ENCODE assay signal across 8 mouse cellular contexts in the genomic region with DNA sequence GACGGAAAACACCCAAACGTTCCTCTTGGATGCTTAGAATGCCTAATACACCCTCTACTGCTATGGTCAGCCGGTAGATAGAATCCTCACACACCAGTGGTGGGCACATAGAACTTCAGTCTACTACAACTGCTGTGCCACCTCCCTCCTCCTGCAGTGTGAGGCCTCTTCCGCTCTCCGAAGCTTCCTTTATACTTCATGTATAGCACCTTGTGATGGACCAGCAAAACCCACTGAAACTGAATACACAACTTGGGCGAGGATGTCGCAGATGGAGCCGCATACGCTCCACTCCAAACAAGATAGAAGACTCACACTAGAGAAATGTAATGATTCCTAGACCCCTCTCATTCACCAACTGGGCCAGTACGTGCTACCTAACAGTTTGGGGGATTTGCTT. TPM values are rescaled to one million over a fixed set of nuclear protein-coding genes. Genes with fewer than 3 reads are reported as not detected.
DNase-seq lines count a peak whose midpoint lies in the region; ATAC-seq and TF ChIP-seq lines count a peak whose summit lies in the region.

No protein-coding gene starts in this region.

- DNase-seq in left cerebral cortex, adult 2 months (ENCODE audit: extremely low spot score in 1 of 2, low spot score in 2 of 2) = no peak
- no peak for DNase-seq in left cerebral cortex, postnatal 10 days (ENCODE audit: extremely low spot score in 1 of 2, low spot score in 2 of 2)
- DNase-seq in c-Kit-negative CD71-positive TER-119-positive erythroid progenitor cells, embryonic 14.5 days (ENCODE audit: low read depth, low spot score) = peak; percentile 8
- DNase-seq in liver, postnatal 0 days = no peak
- DNase-seq in cerebellum, postnatal 4 days (ENCODE audit: low spot score in 2 of 2) = no peak
- DNase-seq in cerebellum, adult 2 months = no peak

- H3K36me3 ChIP-seq in heart, embryonic 16.5 days (ENCODE audit: control insufficient read depth, insufficient read depth) = peaks cover 9% of the 10 kb centered on the region; the same call in 1 of the 2 replicates
- peaks cover 12% of the 10 kb centered on the region for H3K36me3 ChIP-seq in liver, postnatal 0 days (replicated peaks; ENCODE audit: insufficient read depth, low read length)
- H3K36me3 ChIP-seq in neural tube, embryonic 13.5 days = 0 out of 2 replicates have a peak, but pooled peaks cover 11% of the 10 kb centered on the region

- TF ChIP-seq CTCF in left cerebral cortex, adult 2 months (IDR thresholded peaks at IDR 0.05) = no peak; the same call in 1 of the 2 replicates
- TF ChIP-seq CTCF in liver, postnatal 0 days (IDR thresholded peaks at IDR 0.05; ENCODE audit: low read depth) = no peak
- TF ChIP-seq CTCF in cerebellum, adult 2 months (IDR thresholded peaks at IDR 0.05; ENCODE audit: borderline replicate concordance, insufficient read depth, low read depth, low read length) = no peak

- ATAC-seq in heart, embryonic 16.5 days (replicated peaks; ENCODE audit: extremely low read depth, insufficient read depth, low FRiP score) = no peak
- ATAC-seq in liver, postnatal 0 days = no peak
- no peak for ATAC-seq in neural tube, embryonic 13.5 days (ENCODE audit: low read depth)

- H3K27me3 ChIP-seq in heart, embryonic 16.5 days (ENCODE audit: control insufficient read depth, insufficient read depth, low read length) = no peaks in the 10 kb centered on the region
- H3K27me3 ChIP-seq in liver, postnatal 0 days (ENCODE audit: insufficient read depth, low read length) = no peaks in the 10 kb centered on the region
- no peaks in the 10 kb centered on the region for H3K27me3 ChIP-seq in neural tube, embryonic 13.5 days
- no peaks in the 10 kb centered on the region for H3K27me3 ChIP-seq in cerebellum, adult 2 months (ENCODE audit: control insufficient read depth, insufficient read depth, low read length)

- peak overlapping the region; percentile 97 for H3K9ac ChIP-seq in heart, embryonic 16.5 days (ENCODE audit: low read length)
- no peak overlapping the region for H3K9ac ChIP-seq in liver, postnatal 0 days (replicated peaks)
- 0 out of 2 replicates have a peak overlapping the region, but pooled peaks have one; percentile 3 for H3K9ac ChIP-seq in neural tube, embryonic 13.5 days

- intact Hi-C loops in left cerebral cortex, adult 2 months (cut with DNase I) = loop anchor here (5.0 kb wide), 2 partner anchors 52 to 67 kb away; no protein-coding TSS in a partner anchor
- intact Hi-C loops in left cerebral cortex, postnatal 10 days (cut with DNase I) = no loop called here

- 28% methylated on average over 10 of the region's 10 CpGs for WGBS in heart, embryonic 16.5 days
- 49% methylated on average over 10 of the region's 10 CpGs for WGBS in liver, postnatal 0 days (ENCODE audit: insufficient replicate concordance)
- 59% methylated on average over 10 of the region's 10 CpGs for WGBS in neural tube, embryonic 13.5 days
- WGBS in cerebellum, adult 2 months = 48% methylated on average over 10 of the region's 10 CpGs

- TF ChIP-seq EP300 in liver, postnatal 0 days (IDR thresholded peaks at IDR 0.05; ENCODE audit: low read depth) = no peak

- H3K4me2 ChIP-seq in heart, embryonic 16.5 days (ENCODE audit: low read depth, low read length) = peak overlapping the region; percentile 96
- H3K4me2 ChIP-seq in liver, postnatal 0 days (ENCODE audit: low read depth, low read length) = peak overlapping the region; percentile 82
- peak overlapping the region; percentile 62 for H3K4me2 ChIP-seq in neural tube, embryonic 13.5 days

- peaks cover 6% of the 10 kb centered on the region for H3K4me1 ChIP-seq in heart, embryonic 16.5 days (ENCODE audit: control insufficient read depth, insufficient read depth, low read length)
- H3K4me1 ChIP-seq in liver, postnatal 0 days (ENCODE audit: insufficient read depth) = peaks cover 9% of the 10 kb centered on the region
- H3K4me1 ChIP-seq in neural tube, embryonic 13.5 days (replicated peaks) = peaks cover 26% of the 10 kb centered on the region
- H3K4me1 ChIP-seq in cerebellum, adult 2 months (ENCODE audit: control insufficient read depth, insufficient read depth, low read length) = no peaks in the 10 kb centered on the region

- peak overlapping the region; percentile 87 for H3K4me3 ChIP-seq in left cerebral cortex, adult 2 months
- peak overlapping the region; percentile 94 for H3K4me3 ChIP-seq in heart, embryonic 16.5 days (ENCODE audit: low read length)
- H3K4me3 ChIP-seq in liver, postnatal 0 days (ENCODE audit: low read depth, low read length) = peak overlapping the region; percentile 95
- peak overlapping the region; percentile 73 for H3K4me3 ChIP-seq in neural tube, embryonic 13.5 days
- no peak overlapping the region for H3K4me3 ChIP-seq in cerebellum, adult 2 months (replicated peaks; ENCODE audit: insufficient read depth, low read depth, low read length)

- no peaks in the 10 kb centered on the region for H3K9me3 ChIP-seq in heart, embryonic 16.5 days (replicated peaks; ENCODE audit: control insufficient read depth, low read length)
- H3K9me3 ChIP-seq in liver, postnatal 0 days (ENCODE audit: low read length) = no peaks in the 10 kb centered on the region
- no peaks in the 10 kb centered on the region for H3K9me3 ChIP-seq in neural tube, embryonic 13.5 days

- no peak overlapping the region for H3K27ac ChIP-seq in left cerebral cortex, adult 2 months
- 0 out of 2 replicates have a peak overlapping the region, but pooled peaks have one; percentile 9 for H3K27ac ChIP-seq in heart, embryonic 16.5 days (ENCODE audit: low read length)
- no peak overlapping the region for H3K27ac ChIP-seq in liver, postnatal 0 days (ENCODE audit: low read depth)
- H3K27ac ChIP-seq in neural tube, embryonic 13.5 days (replicated peaks) = no peak overlapping the region
- no peak overlapping the region for H3K27ac ChIP-seq in cerebellum, adult 2 months (ENCODE audit: insufficient read depth, low read length)

- TF ChIP-seq POLR2A in cerebellum, adult 2 months (IDR thresholded peaks at IDR 0.05; ENCODE audit: borderline replicate concordance, insufficient read depth, low read length) = no peak

RNA-seq across cellular contexts. Expression of a gene that starts 1.8 kb away (rescaled TPM):
- 10 to 100 TPM; 13.0 to 13.4 TPM for total RNA-seq in left cerebral cortex, adult 2 months (2021)
- 1 to 10 TPM; 5.5 to 6.9 TPM for total RNA-seq in left cerebral cortex, postnatal 10 days (2021)
- 40.2 and 50.4 TPM in 2 replicates for polyA plus RNA-seq in heart, embryonic 16.5 days (2015; fragmentation: Nextera tagmentation; extraction: Ambion mirVana)
- 20.5 and 21.7 TPM in 2 replicates for polyA plus RNA-seq in liver, postnatal 0 days (2015; fragmentation: Nextera tagmentation; extraction: Ambion mirVana)
- polyA plus RNA-seq in neural tube, embryonic 13.5 days (2015; fragmentation: Nextera tagmentation; extraction: Ambion mirVana) = 23.8 and 25.3 TPM in 2 replicates
- polyA plus RNA-seq in cerebellum, adult 2 months (2012; rRNA removed) = 4.2 and 5.0 TPM in 2 replicates
